Mouse (Mus musculus) kidney, postnatal 14 days (tissue): ENCODE measurements around the gene Nrm.

Source experiments
- DNase-seq: peaks from one replicate; pipeline ENCODE4 v3.0.0; 2022; ENCODE audit warnings: mixed read lengths

Nrm gene

DNA sequence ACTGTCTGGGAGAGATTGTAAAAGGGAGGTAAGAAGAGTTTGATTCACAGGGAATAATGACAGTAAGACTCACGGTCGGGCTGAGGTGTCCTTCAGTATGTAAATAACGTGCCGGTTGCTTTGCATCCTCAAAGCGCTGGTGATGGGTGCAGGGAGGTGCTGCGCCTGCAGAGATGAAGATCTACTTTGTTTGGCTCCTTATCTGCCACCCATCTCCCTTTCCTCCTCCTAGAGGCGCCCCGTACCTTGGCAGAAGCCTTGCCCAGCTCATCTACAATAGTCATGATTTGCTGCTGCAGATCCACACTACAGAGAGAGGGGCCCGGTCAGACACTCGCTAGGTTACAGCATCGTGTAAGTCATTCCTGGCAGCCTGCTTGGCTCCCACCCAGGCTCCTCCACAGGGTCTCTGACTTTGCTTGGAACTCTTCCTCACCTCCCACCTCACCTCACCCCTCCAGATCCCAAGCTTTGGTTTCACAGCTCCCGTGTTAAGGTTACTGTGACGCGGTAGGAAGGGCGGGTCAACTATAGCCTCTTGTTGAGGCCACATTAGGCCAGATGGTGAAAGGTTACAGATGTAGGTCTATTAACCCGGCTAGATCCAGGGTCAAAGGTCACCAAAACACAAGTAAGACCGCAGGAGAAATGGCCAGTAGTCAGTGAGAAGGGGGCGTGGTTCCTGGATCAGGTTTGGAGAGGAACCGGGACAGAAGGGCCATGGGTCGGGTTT, 48.2 kb downstream of the Nrm start:
- DNase-seq: peak; percentile 20

DNA sequence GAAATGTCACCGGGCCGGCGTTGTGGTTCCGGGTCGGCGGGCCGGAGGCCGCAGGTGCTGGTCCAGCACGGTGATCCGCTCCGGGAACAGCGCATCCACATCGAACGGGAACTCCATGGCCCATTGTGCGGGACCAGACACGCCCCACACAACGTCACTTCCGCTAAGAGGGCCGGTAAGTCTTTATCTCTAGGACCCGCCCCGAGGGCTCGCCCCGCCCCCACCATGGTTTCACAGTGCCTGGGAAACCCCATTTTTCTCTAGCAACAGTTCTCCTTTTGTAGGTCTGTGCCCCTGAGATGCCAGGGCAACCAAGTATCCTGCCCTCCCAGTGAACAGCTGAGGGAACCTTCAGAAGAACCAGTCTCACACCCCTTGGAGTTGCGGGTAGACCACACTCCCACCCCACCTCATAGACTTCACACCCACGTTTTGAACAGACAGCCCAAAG, 48.8 kb downstream of the Nrm start, which contains the start of gene Atat1:
Atat1 (minus strand) TSS at position 157 of the 451 bp plus-strand sequence.
- DNase-seq: peak; percentile 96

DNA sequence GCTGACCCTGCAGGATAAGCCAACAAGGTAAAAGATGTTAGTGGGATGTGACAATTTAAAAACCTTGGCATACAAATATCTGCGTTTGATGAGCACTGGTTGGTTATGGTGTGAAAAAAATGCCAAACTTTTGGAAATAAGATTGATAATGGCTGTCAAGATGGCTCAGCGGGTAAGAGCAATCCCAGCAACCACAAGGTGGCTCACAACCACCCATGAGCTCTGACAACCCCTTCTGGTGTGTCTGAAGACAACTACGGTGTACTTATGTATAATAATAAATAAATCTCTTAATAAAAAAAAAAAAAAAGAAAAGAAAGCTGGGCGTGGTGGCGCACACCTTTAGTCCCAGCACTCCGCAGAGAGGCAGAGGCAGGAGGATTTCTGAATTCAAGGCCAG, 53.9 kb downstream of the Nrm start:
- DNase-seq: no peak
